In genomic region chr8:65064071-65064470, GRCm38 (mm10) we compare ENCODE assay signal across 39 mouse cellular contexts. TPM values are rescaled to one million over a fixed set of nuclear protein-coding genes. Genes with fewer than 3 reads are reported as not detected.
"Had no signal": no experiment of that assay in that cellular context is flagged by ENCODE, and none has a peak within 500 bp of the region (broad histone marks: within the 10 kb centered on the region; RNA-seq: fewer than 3 reads in every experiment).

No protein-coding gene starts in this region.

- DNase-seq: gastrocnemius, adult 2 months; gastrocnemius, postnatal 10 days; gastrocnemius, postnatal 25 days; heart, postnatal 10 days; heart, postnatal 4 days; kidney, adult 18-20 months; kidney, adult 8-10 months; kidney, postnatal 25 days; kidney, postnatal 4 days had no signal

- H3K4me1 ChIP-seq: heart, embryonic 10.5 days; heart, embryonic 12.5 days; hindbrain, embryonic 10.5 days; hindbrain, embryonic 12.5 days; intestine, embryonic 15.5 days; kidney, embryonic 15.5 days; limb, embryonic 15.5 days; liver, embryonic 12.5 days had no signal

- H3K9me3 ChIP-seq: heart, embryonic 10.5 days; heart, embryonic 12.5 days; hindbrain, embryonic 10.5 days; hindbrain, embryonic 12.5 days; intestine, embryonic 15.5 days; kidney, embryonic 15.5 days; limb, embryonic 13.5 days; limb, embryonic 15.5 days; liver, embryonic 12.5 days had no signal

- H3K36me3 ChIP-seq: heart, embryonic 10.5 days; heart, embryonic 12.5 days; hindbrain, embryonic 10.5 days; hindbrain, embryonic 12.5 days; intestine, embryonic 15.5 days; kidney, embryonic 15.5 days; limb, embryonic 13.5 days; limb, embryonic 15.5 days; liver, embryonic 12.5 days had no signal

- H3K4me2 ChIP-seq: heart, embryonic 12.5 days; hindbrain, embryonic 12.5 days; hindbrain, embryonic 14.5 days; intestine, embryonic 15.5 days; kidney, embryonic 15.5 days; limb, embryonic 13.5 days; limb, embryonic 15.5 days; liver, embryonic 12.5 days had no signal

- H3K9ac ChIP-seq: heart, embryonic 12.5 days; hindbrain, embryonic 12.5 days; hindbrain, embryonic 14.5 days; intestine, embryonic 15.5 days; kidney, embryonic 15.5 days; limb, embryonic 13.5 days; limb, embryonic 15.5 days; liver, embryonic 12.5 days; liver, embryonic 14.5 days had no signal

- H3K4me3 ChIP-seq: gastrocnemius, adult 2 months; heart, embryonic 10.5 days; heart, embryonic 12.5 days; hindbrain, embryonic 10.5 days; hindbrain, embryonic 12.5 days; intestine, embryonic 15.5 days; kidney, embryonic 15.5 days; layer of hippocampus, adult 2 months; left cerebral cortex, adult 2 months; limb, embryonic 13.5 days; limb, embryonic 15.5 days; liver, embryonic 12.5 days had no signal

- H3K27ac ChIP-seq: gastrocnemius, adult 2 months; heart, embryonic 10.5 days; hindbrain, embryonic 10.5 days; hindbrain, embryonic 12.5 days; hindbrain, embryonic 14.5 days; intestine, embryonic 15.5 days; kidney, embryonic 15.5 days; kidney, postnatal 0 days; layer of hippocampus, adult 2 months; left cerebral cortex, adult 2 months; limb, embryonic 13.5 days; limb, embryonic 15.5 days; liver, embryonic 12.5 days; liver, embryonic 14.5 days had no signal

- ATAC-seq: hindbrain, embryonic 16.5 days; inflammation-experienced regulatory T-cells, adult 6 months; intestine, embryonic 15.5 days; intestine, postnatal 0 days; liver, embryonic 12.5 days had no signal

- H3K27me3 ChIP-seq: heart, embryonic 12.5 days; hindbrain, embryonic 12.5 days; intestine, embryonic 15.5 days; kidney, embryonic 15.5 days; limb, embryonic 13.5 days; limb, embryonic 15.5 days; liver, embryonic 12.5 days had no signal

RNA-seq across cellular contexts. Expression of gene Gm10663, which starts 10.8 kb away (rescaled TPM):
- total RNA-seq: gastrocnemius, adult 2 months; gastrocnemius, postnatal 10 days; gastrocnemius, postnatal 25 days; gastrocnemius, postnatal 4 days; granulocyte monocyte progenitor cell, adult 5-6 weeks; heart, adult 8-10 months; heart, postnatal 10 days; heart, postnatal 25 days; heart, postnatal 4 days; layer of hippocampus, adult 2 months; layer of hippocampus, postnatal 10 days; layer of hippocampus, postnatal 25 days; left cerebral cortex, adult 2 months; left cerebral cortex, postnatal 14 days; left cerebral cortex, postnatal 36 days; liver, adult 2 months had no signal
- polyA plus RNA-seq: frontal cortex, adult 2 months; heart, embryonic 10.5 days; heart, embryonic 12.5 days; heart, embryonic 14.5 days; heart, embryonic 16.5 days; hindbrain, embryonic 10.5 days; hindbrain, embryonic 12.5 days; hindbrain, embryonic 14.5 days; hindbrain, embryonic 16.5 days; inflammation-experienced regulatory T-cells, adult 6 months; intestine, embryonic 15.5 days; intestine, postnatal 0 days; kidney, embryonic 15.5 days; kidney, postnatal 0 days; limb, embryonic 11.5 days; limb, embryonic 13.5 days; limb, embryonic 15.5 days; liver, adult 2 months; liver, embryonic 12.5 days; liver, embryonic 14.5 days had no signal

RNA-seq across cellular contexts. Expression of gene Apela, which starts 26.9 kb away (rescaled TPM):
- total RNA-seq: gastrocnemius, adult 2 months; gastrocnemius, postnatal 10 days; gastrocnemius, postnatal 25 days; gastrocnemius, postnatal 4 days; granulocyte monocyte progenitor cell, adult 5-6 weeks; heart, adult 8-10 months; layer of hippocampus, postnatal 10 days; left cerebral cortex, adult 2 months; left cerebral cortex, postnatal 14 days; left cerebral cortex, postnatal 36 days; liver, adult 2 months had no signal
- polyA plus RNA-seq: inflammation-experienced regulatory T-cells, adult 6 months; liver, adult 2 months had no signal

RNA-seq across cellular contexts. Expression of gene Trim60, which starts 45.7 kb away (rescaled TPM):
- total RNA-seq: gastrocnemius, adult 2 months; gastrocnemius, postnatal 10 days; gastrocnemius, postnatal 25 days; gastrocnemius, postnatal 4 days; granulocyte monocyte progenitor cell, adult 5-6 weeks; heart, adult 8-10 months; heart, postnatal 10 days; heart, postnatal 25 days; heart, postnatal 4 days; layer of hippocampus, adult 2 months; layer of hippocampus, postnatal 10 days; layer of hippocampus, postnatal 25 days; left cerebral cortex, adult 2 months; left cerebral cortex, postnatal 14 days; left cerebral cortex, postnatal 36 days; liver, adult 2 months had no signal
- polyA plus RNA-seq: frontal cortex, adult 2 months; heart, embryonic 10.5 days; heart, embryonic 14.5 days; heart, embryonic 16.5 days; hindbrain, embryonic 10.5 days; hindbrain, embryonic 12.5 days; hindbrain, embryonic 16.5 days; inflammation-experienced regulatory T-cells, adult 6 months; intestine, embryonic 15.5 days; intestine, postnatal 0 days; limb, embryonic 11.5 days; liver, adult 2 months; liver, embryonic 12.5 days; liver, embryonic 14.5 days had no signal

RNA-seq across cellular contexts. Expression of gene Trim61, which starts 45.7 kb away (rescaled TPM):
- total RNA-seq: gastrocnemius, adult 2 months; gastrocnemius, postnatal 10 days; gastrocnemius, postnatal 25 days; gastrocnemius, postnatal 4 days; granulocyte monocyte progenitor cell, adult 5-6 weeks; heart, adult 8-10 months; heart, postnatal 10 days; heart, postnatal 25 days; heart, postnatal 4 days; layer of hippocampus, adult 2 months; layer of hippocampus, postnatal 10 days; layer of hippocampus, postnatal 25 days; left cerebral cortex, adult 2 months; left cerebral cortex, postnatal 14 days; left cerebral cortex, postnatal 36 days; liver, adult 2 months had no signal
- polyA plus RNA-seq: frontal cortex, adult 2 months; hindbrain, embryonic 10.5 days; hindbrain, embryonic 12.5 days; hindbrain, embryonic 16.5 days; inflammation-experienced regulatory T-cells, adult 6 months; intestine, embryonic 15.5 days; limb, embryonic 11.5 days; liver, adult 2 months; liver, embryonic 12.5 days; liver, embryonic 14.5 days had no signal
